Mouse (Mus musculus): ENCODE measurements around the gene Gm20708. TPM values are rescaled to one million over a fixed set of nuclear protein-coding genes. Genes with fewer than 3 reads are reported as not detected.
"Not testable (repeated sequence)": the region's sequence is repeated elsewhere in the genome, so short reads cannot be mapped to it uniquely, and the experiment has no call there.

Gene Gm20708
- polyA plus RNA-seq, 1 experiment, result 0.35 TPM

GRCm38 (mm10) chr11:117828888-117829604, 19.6 kb downstream of the Gm20708 start:
- H3K27me3 ChIP-seq (ENCODE audit: control insufficient read depth, insufficient read depth, insufficient read length), result no peaks in the 10 kb centered on the region
- no peaks in the 10 kb centered on the region for H3K36me3 ChIP-seq (ENCODE audit: control insufficient read depth, insufficient read depth)
- H3ac ChIP-seq (ENCODE audit: control insufficient read depth, insufficient read length), result no peak overlapping the region
- no peak overlapping the region for H3K4me3 ChIP-seq
- H3K79me2 ChIP-seq (ENCODE audit: control insufficient read depth, insufficient read depth), result peaks cover 7% of the 10 kb centered on the region
- TF ChIP-seq SRF (IDR thresholded peaks at IDR 0.05; ENCODE audit: control insufficient read depth, insufficient read length, low read depth) (no peak), MAX (IDR thresholded peaks at IDR 0.05; ENCODE audit: low read depth) (no peak), E2F4 (IDR thresholded peaks at IDR 0.05; ENCODE audit: insufficient read depth) (no peak), TCF12 (IDR thresholded peaks at IDR 0.05; ENCODE audit: insufficient read depth, poor library complexity, severe bottlenecking) (no peak), POLR2AphosphoS2 (IDR thresholded peaks at IDR 0.05; ENCODE audit: insufficient read length, low read depth) (no peak), TCF3 (IDR thresholded peaks at IDR 0.05; ENCODE audit: insufficient read length, low read depth) (no peak), MYOD1 (IDR thresholded peaks at IDR 0.05; ENCODE audit: control insufficient read depth in 1 of 3, insufficient read length in 2 of 3, low read depth in 2 of 3) (peak in 2 of 3 experiments; percentile 80 to 85), USF1 (IDR thresholded peaks at IDR 0.05; ENCODE audit: low read depth) (no peak), REST (IDR thresholded peaks at IDR 0.05; ENCODE audit: insufficient read depth, insufficient read length) (no peak), CEBPB (IDR thresholded peaks at IDR 0.05; ENCODE audit: insufficient read depth, poor library complexity, severe bottlenecking) (no peak), POLR2A (IDR thresholded peaks at IDR 0.05; ENCODE audit: insufficient read length, low read depth) (peak; percentile 33), MYOG (IDR thresholded peaks at IDR 0.05; ENCODE audit: control insufficient read depth in 1 of 3, insufficient read depth in 1 of 3, insufficient read length in 2 of 3, low read depth in 2 of 3) (peak; percentile 46 to 88 (median 51))
- peak overlapping the region; percentile 94 for H3K4me2 ChIP-seq (ENCODE audit: low read depth)

GRCm38 (mm10) chr11:117829671-117830215, 20.3 kb downstream of the Gm20708 start:
- Histone ChIP-seq H3ac (ENCODE audit: control insufficient read depth, insufficient read length) (no peak overlapping the region), H3K4me2 (ENCODE audit: low read depth) (peak overlapping the region; percentile 26), H3K79me2 (ENCODE audit: control insufficient read depth, insufficient read depth) (peaks cover 7% of the 10 kb centered on the region), H3K36me3 (ENCODE audit: control insufficient read depth, insufficient read depth) (no peaks in the 10 kb centered on the region), H3K4me3 (no peak overlapping the region), H3K27me3 (ENCODE audit: control insufficient read depth, insufficient read depth, insufficient read length) (no peaks in the 10 kb centered on the region)
- TF ChIP-seq USF1 (IDR thresholded peaks at IDR 0.05; ENCODE audit: low read depth), result no peak
- TF ChIP-seq MYOG (IDR thresholded peaks at IDR 0.05; ENCODE audit: control insufficient read depth in 1 of 3, insufficient read depth in 1 of 3, insufficient read length in 2 of 3, low read depth in 2 of 3), result no peak
- no peak for TF ChIP-seq MAX (IDR thresholded peaks at IDR 0.05; ENCODE audit: low read depth)
- no peak for TF ChIP-seq E2F4 (IDR thresholded peaks at IDR 0.05; ENCODE audit: insufficient read depth)
- no peak for TF ChIP-seq TCF12 (IDR thresholded peaks at IDR 0.05; ENCODE audit: insufficient read depth, poor library complexity, severe bottlenecking)
- TF ChIP-seq TCF3 (IDR thresholded peaks at IDR 0.05; ENCODE audit: insufficient read length, low read depth), result no peak
- TF ChIP-seq MYOD1 (IDR thresholded peaks at IDR 0.05; ENCODE audit: control insufficient read depth in 1 of 3, insufficient read length in 2 of 3, low read depth in 2 of 3), result no peak
- TF ChIP-seq SRF (IDR thresholded peaks at IDR 0.05; ENCODE audit: control insufficient read depth, insufficient read length, low read depth), result no peak
- TF ChIP-seq CEBPB (IDR thresholded peaks at IDR 0.05; ENCODE audit: insufficient read depth, poor library complexity, severe bottlenecking), result no peak
- TF ChIP-seq REST (IDR thresholded peaks at IDR 0.05; ENCODE audit: insufficient read depth, insufficient read length), result no peak
- TF ChIP-seq POLR2A (IDR thresholded peaks at IDR 0.05; ENCODE audit: insufficient read length, low read depth), result no peak
- no peak for TF ChIP-seq POLR2AphosphoS2 (IDR thresholded peaks at IDR 0.05; ENCODE audit: insufficient read length, low read depth)

- Histone ChIP-seq H3K27me3 (ENCODE audit: control insufficient read depth, insufficient read depth, insufficient read length) (no peaks in the 10 kb centered on the region), H3K4me2 (ENCODE audit: low read depth) (no peak overlapping the region), H3K36me3 (ENCODE audit: control insufficient read depth, insufficient read depth) (no peaks in the 10 kb centered on the region), H3K4me3 (no peak overlapping the region), H3ac (ENCODE audit: control insufficient read depth, insufficient read length) (no peak overlapping the region), H3K79me2 (ENCODE audit: control insufficient read depth, insufficient read depth) (peaks cover under 1% of the 10 kb centered on the region)
- TF ChIP-seq TCF12 (IDR thresholded peaks at IDR 0.05; ENCODE audit: insufficient read depth, poor library complexity, severe bottlenecking) (no peak), CEBPB (IDR thresholded peaks at IDR 0.05; ENCODE audit: insufficient read depth, poor library complexity, severe bottlenecking) (no peak), REST (IDR thresholded peaks at IDR 0.05; ENCODE audit: insufficient read depth, insufficient read length) (no peak), MYOG (IDR thresholded peaks at IDR 0.05; ENCODE audit: control insufficient read depth in 1 of 3, insufficient read depth in 1 of 3, insufficient read length in 2 of 3, low read depth in 2 of 3) (no peak), POLR2AphosphoS2 (IDR thresholded peaks at IDR 0.05; ENCODE audit: insufficient read length, low read depth) (no peak), MYOD1 (IDR thresholded peaks at IDR 0.05; ENCODE audit: control insufficient read depth in 1 of 3, insufficient read length in 2 of 3, low read depth in 2 of 3) (no peak), POLR2A (IDR thresholded peaks at IDR 0.05; ENCODE audit: insufficient read length, low read depth) (no peak), USF1 (IDR thresholded peaks at IDR 0.05; ENCODE audit: low read depth) (no peak)
Observed at GRCm38 (mm10) chr11:117830401-117830800, 20.9 kb downstream of the Gm20708 start.

- TF ChIP-seq USF1 (IDR thresholded peaks at IDR 0.05; ENCODE audit: low read depth), result no peak
- TF ChIP-seq POLR2AphosphoS2 (IDR thresholded peaks at IDR 0.05; ENCODE audit: insufficient read length, low read depth), result peak; percentile 29
- TF ChIP-seq MYOD1 (IDR thresholded peaks at IDR 0.05; ENCODE audit: control insufficient read depth in 1 of 3, insufficient read length in 2 of 3, low read depth in 2 of 3), result peak in 2 of 3 experiments; percentile 75 to 85
- TF ChIP-seq POLR2A (IDR thresholded peaks at IDR 0.05; ENCODE audit: insufficient read length, low read depth), result no peak
- TF ChIP-seq MYOG (IDR thresholded peaks at IDR 0.05; ENCODE audit: control insufficient read depth in 1 of 3, insufficient read depth in 1 of 3, insufficient read length in 2 of 3, low read depth in 2 of 3), result peak in 2 of 3 experiments; percentile 75 to 81
- no peak for TF ChIP-seq TCF3 (IDR thresholded peaks at IDR 0.05; ENCODE audit: insufficient read length, low read depth)
- no peak for TF ChIP-seq CEBPB (IDR thresholded peaks at IDR 0.05; ENCODE audit: insufficient read depth, poor library complexity, severe bottlenecking)
- TF ChIP-seq SRF (IDR thresholded peaks at IDR 0.05; ENCODE audit: control insufficient read depth, insufficient read length, low read depth), result no peak
- no peak for TF ChIP-seq TCF12 (IDR thresholded peaks at IDR 0.05; ENCODE audit: insufficient read depth, poor library complexity, severe bottlenecking)
- TF ChIP-seq MAX (IDR thresholded peaks at IDR 0.05; ENCODE audit: low read depth), result no peak
- no peak for TF ChIP-seq REST (IDR thresholded peaks at IDR 0.05; ENCODE audit: insufficient read depth, insufficient read length)
- TF ChIP-seq E2F4 (IDR thresholded peaks at IDR 0.05; ENCODE audit: insufficient read depth), result no peak
- no peaks in the 10 kb centered on the region for H3K79me2 ChIP-seq (ENCODE audit: control insufficient read depth, insufficient read depth)
- peak overlapping the region; percentile 68 for H3K4me2 ChIP-seq (ENCODE audit: low read depth)
- H3K27me3 ChIP-seq (ENCODE audit: control insufficient read depth, insufficient read depth, insufficient read length), result no peaks in the 10 kb centered on the region
- peak overlapping the region; percentile 15 for H3K4me3 ChIP-seq
- H3ac ChIP-seq (ENCODE audit: control insufficient read depth, insufficient read length), result no peak overlapping the region
- H3K36me3 ChIP-seq (ENCODE audit: control insufficient read depth, insufficient read depth), result no peaks in the 10 kb centered on the region
Observed at GRCm38 (mm10) chr11:117832086-117832969, 22.9 kb downstream of the Gm20708 start.

- not testable (repeated sequence) for H3K4me2 ChIP-seq (ENCODE audit: low read depth); H3ac ChIP-seq (ENCODE audit: control insufficient read depth, insufficient read length); H3K36me3 ChIP-seq (ENCODE audit: control insufficient read depth, insufficient read depth); H3K4me3 ChIP-seq; H3K27me3 ChIP-seq (ENCODE audit: control insufficient read depth, insufficient read depth, insufficient read length); H3K79me2 ChIP-seq (ENCODE audit: control insufficient read depth, insufficient read depth)
Observed at GRCm38 (mm10) chr11:117833509-117833908, 24.0 kb downstream of the Gm20708 start.
